Mouse (Mus musculus): ENCODE results near the gene Shox2.

DNA sequence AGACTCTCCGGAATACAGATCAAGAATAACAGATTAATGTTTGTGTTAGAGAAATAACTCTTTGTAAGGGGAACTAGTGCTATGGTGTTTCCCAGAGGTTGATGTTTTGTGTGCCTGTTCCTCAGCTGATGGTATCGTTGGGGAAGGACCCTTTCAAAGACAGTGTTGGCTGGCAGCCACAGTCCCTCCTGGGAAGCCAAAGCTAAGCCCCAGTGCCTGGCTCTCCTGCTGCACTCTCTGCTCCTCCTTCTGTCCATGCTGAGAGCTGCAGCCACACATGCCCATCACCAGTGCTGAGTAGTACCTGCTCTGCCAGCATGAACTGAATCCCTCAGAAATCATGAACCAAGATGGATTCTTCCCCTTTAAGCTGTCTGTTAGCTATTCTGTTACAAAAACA lies 26.4 kb downstream of the Shox2 start:
- TF ChIP-seq CTCF (conservative IDR thresholded peaks at IDR 0.05; ENCODE audit: insufficient read depth, insufficient read length, low read depth, low read length) (no peak), POLR2A (IDR thresholded peaks at IDR 0.05; ENCODE audit: low read depth, low read length) (no peak)
